Mouse (Mus musculus): ENCODE measurements around the gene U90926. TPM values are rescaled to one million over a fixed set of nuclear protein-coding genes. Genes with fewer than 3 reads are reported as not detected.

U90926 gene
- polyA plus RNA-seq (2015; fragmentation: Nextera tagmentation; extraction: Ambion mirVana), result not detected in 2 replicates

GRCm38 (mm10) chr5:92215308-92215707 lies at the start of gene U90926:
U90926 (minus strand) TSS chr5:92215408.
- WGBS, result 96% methylated on average over 4 of the region's 4 CpGs
- no peak for ATAC-seq
- no peak within 1 kb of the TSS for H3K4me2 ChIP-seq (ENCODE audit: low read length)

DNA sequence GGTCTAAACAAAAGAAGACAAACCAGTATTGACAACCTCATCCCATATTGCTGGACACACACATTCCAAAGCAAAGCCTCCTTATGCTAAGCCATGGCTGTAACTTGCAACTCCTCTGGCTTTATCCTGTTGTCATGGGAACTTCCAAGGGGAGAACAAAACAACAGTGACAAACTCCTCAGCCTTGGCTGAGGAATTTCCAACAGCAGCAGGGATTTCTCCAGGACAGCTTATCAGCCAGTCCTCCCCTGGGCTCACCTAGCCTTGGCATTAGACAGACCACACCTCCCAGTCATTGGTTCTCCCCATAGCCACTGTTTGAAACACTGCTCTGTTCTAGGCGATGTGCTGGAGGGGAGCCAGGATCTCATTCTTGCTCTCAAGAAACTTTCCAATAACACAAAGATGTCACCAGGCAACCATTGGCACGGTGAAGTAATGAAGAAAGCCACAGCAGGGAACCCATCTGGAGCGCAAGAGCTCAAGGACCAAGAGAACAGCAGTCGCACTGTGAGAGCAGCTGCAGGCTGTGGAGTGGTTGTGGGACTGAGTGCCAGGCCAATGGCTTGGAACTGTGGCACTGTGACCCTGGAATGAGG lies 48.7 kb upstream of the U90926 start:
- 9% methylated on average over 4 of the region's 4 CpGs for WGBS
- Histone ChIP-seq H3K4me2 (ENCODE audit: low read length) (no peak overlapping the region), H3K9me3 (ENCODE audit: control insufficient read depth, low read length) (no peaks in the 10 kb centered on the region), H3K27me3 (replicated peaks; ENCODE audit: control insufficient read depth, insufficient read depth, low read length) (no peaks in the 10 kb centered on the region), H3K36me3 (ENCODE audit: control insufficient read depth, insufficient read depth, low read length) (no peaks in the 10 kb centered on the region), H3K9ac (ENCODE audit: low read depth, low read length) (no peak overlapping the region), H3K4me1 (ENCODE audit: control insufficient read depth, insufficient read depth, low read depth, low read length) (peaks cover 8% of the 10 kb centered on the region), H3K4me3 (ENCODE audit: low read length) (no peak overlapping the region), H3K27ac (ENCODE audit: low read depth, low read length) (peak overlapping the region; percentile 57; the same call in 1 of the 2 replicates)
- peak; percentile 95 for ATAC-seq

More at GRCm38 (mm10) chr5:92215308-92215707, at the start of gene U90926:
- H3K4me3 ChIP-seq (ENCODE audit: low read length), result no peak within 1 kb of the TSS
- H3K27me3 ChIP-seq (replicated peaks; ENCODE audit: control insufficient read depth, insufficient read depth, low read length), result no peaks in the 10 kb centered on the region
- no peaks in the 10 kb centered on the region for H3K9me3 ChIP-seq (ENCODE audit: control insufficient read depth, low read length)
- H3K27ac ChIP-seq (ENCODE audit: low read depth, low read length), result no peak within 1 kb of the TSS
- no peaks in the 10 kb centered on the region for H3K36me3 ChIP-seq (ENCODE audit: control insufficient read depth, insufficient read depth, low read length)
- no peak within 1 kb of the TSS for H3K9ac ChIP-seq (ENCODE audit: low read depth, low read length)
- peaks cover 4% of the 10 kb centered on the region for H3K4me1 ChIP-seq (ENCODE audit: control insufficient read depth, insufficient read depth, low read depth, low read length)

DNA sequence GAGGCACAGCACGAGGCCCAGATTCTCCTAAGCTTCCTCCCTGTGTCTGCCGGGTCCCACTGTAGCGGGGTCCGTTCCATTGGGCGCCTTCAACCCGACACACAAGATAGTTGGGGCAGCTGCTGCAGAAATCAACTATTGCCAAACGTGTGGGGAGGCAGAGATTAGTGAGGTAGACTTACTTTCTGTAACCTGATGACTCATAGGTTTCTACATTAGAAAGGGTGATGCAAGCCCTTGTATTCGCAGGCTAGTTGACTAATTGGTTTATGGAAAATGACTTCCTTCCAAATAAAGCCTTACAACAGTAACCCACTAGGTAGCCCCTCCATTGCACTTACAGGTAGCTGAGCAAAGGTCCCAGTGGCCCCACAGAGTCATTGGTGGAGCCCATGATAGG lies 47.4 kb upstream of the U90926 start:
- Histone ChIP-seq H3K9me3 (ENCODE audit: control insufficient read depth, low read length) (no peaks in the 10 kb centered on the region), H3K4me1 (ENCODE audit: control insufficient read depth, insufficient read depth, low read depth, low read length) (peaks cover 8% of the 10 kb centered on the region), H3K4me3 (ENCODE audit: low read length) (no peak overlapping the region), H3K36me3 (ENCODE audit: control insufficient read depth, insufficient read depth, low read length) (no peaks in the 10 kb centered on the region), H3K4me2 (ENCODE audit: low read length) (no peak overlapping the region), H3K27me3 (replicated peaks; ENCODE audit: control insufficient read depth, insufficient read depth, low read length) (no peaks in the 10 kb centered on the region), H3K27ac (ENCODE audit: low read depth, low read length) (no peak overlapping the region), H3K9ac (ENCODE audit: low read depth, low read length) (no peak overlapping the region)
- no peak for ATAC-seq
- WGBS, result 92% methylated on average over 8 of the region's 8 CpGs

DNA sequence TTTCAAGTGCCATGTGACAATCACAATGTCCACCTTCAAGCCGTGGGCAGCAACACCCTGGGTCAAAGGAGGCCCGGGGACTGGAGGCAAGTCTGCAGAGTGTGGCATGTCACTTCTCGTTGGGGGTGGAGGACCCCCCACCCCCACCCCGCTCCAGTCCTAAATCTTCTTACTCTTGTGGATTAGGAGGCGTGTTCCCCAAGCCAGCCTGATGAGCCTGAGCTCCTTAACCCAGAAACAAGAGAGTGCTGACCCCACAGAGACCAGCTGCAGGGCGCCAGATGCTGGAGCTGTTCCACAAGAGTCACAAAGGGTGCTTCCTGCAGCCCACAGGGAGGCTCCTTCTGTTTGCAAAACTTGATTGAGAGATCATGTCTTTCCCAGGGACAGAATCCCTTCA lies 41.0 kb upstream of the U90926 start, which contains the start of gene Ppef2:
Gene Ppef2, minus strand, starts transcription at position 61 of the 400 bp plus-strand sequence.
- H3K27me3 ChIP-seq (replicated peaks; ENCODE audit: control insufficient read depth, insufficient read depth, low read length), result no peaks in the 10 kb centered on the region
- ATAC-seq, result no peak
- no peak within 1 kb of the TSS for H3K4me2 ChIP-seq (ENCODE audit: low read length)
- H3K27ac ChIP-seq (ENCODE audit: low read depth, low read length), result no peak within 1 kb of the TSS
- H3K4me1 ChIP-seq (ENCODE audit: control insufficient read depth, insufficient read depth, low read depth, low read length), result peaks cover 5% of the 10 kb centered on the region; the same call in 1 of the 2 replicates
- H3K9me3 ChIP-seq (ENCODE audit: control insufficient read depth, low read length), result no peaks in the 10 kb centered on the region
- no peak within 1 kb of the TSS for H3K4me3 ChIP-seq (ENCODE audit: low read length)
- H3K9ac ChIP-seq (ENCODE audit: low read depth, low read length), result no peak within 1 kb of the TSS
- H3K36me3 ChIP-seq (ENCODE audit: control insufficient read depth, insufficient read depth, low read length), result no peaks in the 10 kb centered on the region
- WGBS, result 14% methylated on average over 6 of the region's 6 CpGs

DNA sequence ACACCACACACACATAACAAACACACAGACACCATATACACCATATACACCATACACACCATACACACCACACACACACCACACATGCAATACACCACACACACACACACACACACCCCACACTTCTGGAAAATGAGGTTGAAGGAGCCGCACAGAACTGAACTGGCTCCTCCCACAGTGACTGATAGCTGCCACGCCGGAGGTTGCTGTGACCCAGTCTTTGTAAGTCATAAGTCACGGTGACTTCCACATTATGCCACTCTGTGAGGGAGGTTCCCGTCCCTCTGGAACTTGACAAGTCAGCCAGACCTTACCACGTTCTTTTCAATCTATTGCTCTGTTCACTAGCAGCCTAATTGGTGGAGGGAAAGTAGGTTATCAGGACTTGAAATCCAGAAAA lies 39.3 kb upstream of the U90926 start:
- H3K4me2 ChIP-seq (ENCODE audit: low read length), result no peak overlapping the region
- ATAC-seq, result no peak
- H3K4me1 ChIP-seq (ENCODE audit: control insufficient read depth, insufficient read depth, low read depth, low read length), result peaks cover 5% of the 10 kb centered on the region; the same call in 1 of the 2 replicates
- no peak overlapping the region for H3K4me3 ChIP-seq (ENCODE audit: low read length)
- no peaks in the 10 kb centered on the region for H3K9me3 ChIP-seq (ENCODE audit: control insufficient read depth, low read length)
- H3K27me3 ChIP-seq (replicated peaks; ENCODE audit: control insufficient read depth, insufficient read depth, low read length), result no peaks in the 10 kb centered on the region
- no peak overlapping the region for H3K27ac ChIP-seq (ENCODE audit: low read depth, low read length)
- no peak overlapping the region for H3K9ac ChIP-seq (ENCODE audit: low read depth, low read length)
- no peaks in the 10 kb centered on the region for H3K36me3 ChIP-seq (ENCODE audit: control insufficient read depth, insufficient read depth, low read length)
- WGBS, result 64% methylated on average over 6 of the region's 6 CpGs

DNA sequence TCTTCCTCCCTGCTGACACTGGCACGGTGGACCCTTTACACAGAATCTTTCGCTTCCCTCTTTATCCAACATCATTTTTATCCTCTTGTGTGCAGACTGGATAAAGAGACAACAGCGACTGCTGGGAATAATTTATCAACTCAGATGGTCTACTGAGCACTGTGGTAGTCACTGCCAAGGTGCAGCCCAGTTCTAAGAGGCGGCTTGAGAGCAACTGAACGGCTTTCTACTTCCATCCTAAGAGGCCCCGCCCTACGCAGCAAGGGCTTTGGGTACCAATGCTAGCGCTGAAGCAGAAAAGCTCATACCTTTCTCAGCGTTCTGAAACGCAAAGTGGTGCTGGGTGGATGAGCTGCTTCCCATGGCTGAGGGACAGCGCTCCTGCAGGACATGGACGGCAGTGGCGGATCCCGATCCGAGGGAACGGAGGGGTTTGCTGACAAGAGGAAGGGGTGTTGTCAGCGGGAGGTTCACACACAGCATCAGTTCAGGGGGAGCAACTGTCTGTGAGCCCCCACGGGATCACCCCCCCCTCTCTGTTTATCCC lies 37.7 kb upstream of the U90926 start:
- WGBS, result 18% methylated on average over 18 of the region's 18 CpGs
- H3K36me3 ChIP-seq (ENCODE audit: control insufficient read depth, insufficient read depth, low read length), result no peaks in the 10 kb centered on the region
- peak overlapping the region; percentile 39; the same call in 1 of the 2 replicates for H3K9ac ChIP-seq (ENCODE audit: low read depth, low read length)
- H3K4me3 ChIP-seq (ENCODE audit: low read length), result peak overlapping the region; percentile 23
- H3K9me3 ChIP-seq (ENCODE audit: control insufficient read depth, low read length), result no peaks in the 10 kb centered on the region
- no peak overlapping the region for H3K27ac ChIP-seq (ENCODE audit: low read depth, low read length)
- peak overlapping the region; percentile 52 for H3K4me2 ChIP-seq (ENCODE audit: low read length)
- H3K4me1 ChIP-seq (ENCODE audit: control insufficient read depth, insufficient read depth, low read depth, low read length), result peaks cover 5% of the 10 kb centered on the region; the same call in 1 of the 2 replicates
- ATAC-seq, result peak; percentile 86
- H3K27me3 ChIP-seq (replicated peaks; ENCODE audit: control insufficient read depth, insufficient read depth, low read length), result no peaks in the 10 kb centered on the region

DNA sequence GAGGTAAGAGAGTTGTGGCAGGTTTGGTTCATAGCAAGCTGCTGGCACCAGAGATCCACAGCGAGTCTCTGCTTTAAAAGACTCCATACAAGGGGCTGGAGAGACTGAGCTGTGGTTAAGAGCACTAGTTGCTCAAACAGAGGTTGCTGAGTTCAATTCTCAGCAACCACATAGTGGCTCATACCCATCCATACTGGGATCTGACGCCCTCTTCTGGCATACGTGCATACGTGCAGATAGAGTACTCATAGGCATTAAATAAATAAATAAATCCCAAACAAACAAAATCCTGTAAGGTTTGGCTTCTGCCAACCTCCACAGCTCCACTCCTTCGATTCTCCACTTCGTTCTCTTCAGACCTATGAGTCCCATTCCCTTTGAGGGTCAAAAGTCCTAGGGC lies 36.8 kb upstream of the U90926 start:
- no peaks in the 10 kb centered on the region for H3K9me3 ChIP-seq (ENCODE audit: control insufficient read depth, low read length)
- 92% methylated on average over 6 of the region's 6 CpGs for WGBS

DNA sequence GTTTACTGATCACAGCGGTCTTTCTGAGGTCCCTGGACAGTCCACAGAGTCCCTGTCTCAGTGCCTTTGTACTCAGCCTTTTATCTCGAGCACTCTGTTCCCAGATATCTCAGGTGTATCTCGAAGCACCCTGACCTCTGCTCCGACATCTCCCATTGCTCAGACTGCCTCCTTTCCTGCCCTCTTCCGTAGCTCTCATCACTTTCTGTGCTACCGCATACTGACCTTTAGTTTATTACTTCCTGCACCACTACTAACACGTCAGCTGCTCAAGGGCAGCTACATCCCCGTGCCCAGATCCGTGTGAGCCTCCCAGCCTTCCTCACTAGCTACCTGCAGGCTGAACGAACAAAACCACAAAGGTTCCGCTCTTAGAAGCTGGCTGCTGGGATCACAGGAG lies 33.4 kb upstream of the U90926 start:
- WGBS, result 87% methylated on average over 11 of the region's 11 CpGs
- H3K4me2 ChIP-seq (ENCODE audit: low read length), result no peak overlapping the region
- no peaks in the 10 kb centered on the region for H3K9me3 ChIP-seq (ENCODE audit: control insufficient read depth, low read length)
- H3K4me1 ChIP-seq (ENCODE audit: control insufficient read depth, insufficient read depth, low read depth, low read length), result peaks cover 5% of the 10 kb centered on the region; the same call in 1 of the 2 replicates
- H3K9ac ChIP-seq (ENCODE audit: low read depth, low read length), result no peak overlapping the region
- no peak overlapping the region for H3K4me3 ChIP-seq (ENCODE audit: low read length)
- no peaks in the 10 kb centered on the region for H3K36me3 ChIP-seq (ENCODE audit: control insufficient read depth, insufficient read depth, low read length)
- no peak for ATAC-seq
- H3K27me3 ChIP-seq (replicated peaks; ENCODE audit: control insufficient read depth, insufficient read depth, low read length), result no peaks in the 10 kb centered on the region
- no peak overlapping the region for H3K27ac ChIP-seq (ENCODE audit: low read depth, low read length)

More for the DNA sequence above, 36.8 kb upstream of the U90926 start:
- no peaks in the 10 kb centered on the region for H3K27me3 ChIP-seq (replicated peaks; ENCODE audit: control insufficient read depth, insufficient read depth, low read length)
- H3K4me2 ChIP-seq (ENCODE audit: low read length), result no peak overlapping the region
- no peak overlapping the region for H3K27ac ChIP-seq (ENCODE audit: low read depth, low read length)
- ATAC-seq, result no peak
- H3K9ac ChIP-seq (ENCODE audit: low read depth, low read length), result no peak overlapping the region
- H3K4me3 ChIP-seq (ENCODE audit: low read length), result no peak overlapping the region
- no peaks in the 10 kb centered on the region for H3K36me3 ChIP-seq (ENCODE audit: control insufficient read depth, insufficient read depth, low read length)
- peaks cover 5% of the 10 kb centered on the region; the same call in 1 of the 2 replicates for H3K4me1 ChIP-seq (ENCODE audit: control insufficient read depth, insufficient read depth, low read depth, low read length)

GRCm38 (mm10) chr5:92245483-92245882 lies 30.3 kb upstream of the U90926 start:
- Histone ChIP-seq H3K27ac (ENCODE audit: low read depth, low read length) (no peak overlapping the region), H3K4me1 (ENCODE audit: control insufficient read depth, insufficient read depth, low read depth, low read length) (no peaks in the 10 kb centered on the region), H3K4me3 (ENCODE audit: low read length) (no peak overlapping the region), H3K27me3 (replicated peaks; ENCODE audit: control insufficient read depth, insufficient read depth, low read length) (no peaks in the 10 kb centered on the region), H3K9me3 (ENCODE audit: control insufficient read depth, low read length) (no peaks in the 10 kb centered on the region), H3K36me3 (ENCODE audit: control insufficient read depth, insufficient read depth, low read length) (no peaks in the 10 kb centered on the region), H3K4me2 (ENCODE audit: low read length) (no peak overlapping the region), H3K9ac (ENCODE audit: low read depth, low read length) (no peak overlapping the region)
- no peak for ATAC-seq
- WGBS, result 90% methylated on average over 9 of the region's 9 CpGs

All from hindbrain, embryonic 16.5 days (tissue).